Mouse (Mus musculus): ENCODE measurements around the gene Nyap1.
A peak's percentile ranks its signal among the peaks of the same experiment; 100 is the strongest.

Nyap1 gene

GRCm38 (mm10) chr5:137699080-137699479, 42.3 kb downstream of the Nyap1 start:
- no peak for DNase-seq (ENCODE audit: low spot score)

GRCm38 (mm10) chr5:137695930-137696329, 45.5 kb downstream of the Nyap1 start:
- DNase-seq (ENCODE audit: low spot score): no peak

- DNase-seq (ENCODE audit: low spot score): no peak
Observed at GRCm38 (mm10) chr5:137694796-137695195, 46.6 kb downstream of the Nyap1 start.

- DNase-seq (ENCODE audit: low spot score): no peak
Observed at GRCm38 (mm10) chr5:137691881-137692280, 49.5 kb downstream of the Nyap1 start.

- DNase-seq (ENCODE audit: low spot score): no peak
Observed at GRCm38 (mm10) chr5:137690531-137690930, 50.9 kb downstream of the Nyap1 start.

- no peak for DNase-seq (ENCODE audit: low spot score)
Observed at GRCm38 (mm10) chr5:137689974-137690373, 51.4 kb downstream of the Nyap1 start.

GRCm38 (mm10) chr5:137686127-137686790, 55.1 kb downstream of the Nyap1 start:
- DNase-seq (ENCODE audit: low spot score): no peak

- DNase-seq (ENCODE audit: low spot score): no peak
Observed at GRCm38 (mm10) chr5:137685653-137686052, 55.8 kb downstream of the Nyap1 start.

- DNase-seq (ENCODE audit: low spot score): peak; percentile 100
Observed at GRCm38 (mm10) chr5:137684294-137685123, 56.9 kb downstream of the Nyap1 start, which contains the start of gene Agfg2. TSS of gene Agfg2 (minus strand) at chr5:137684726.

- no peak for DNase-seq (ENCODE audit: low spot score)
Observed at GRCm38 (mm10) chr5:137683388-137684293, 57.8 kb downstream of the Nyap1 start.

GRCm38 (mm10) chr5:137682526-137682925, 58.9 kb downstream of the Nyap1 start:
- no peak for DNase-seq (ENCODE audit: low spot score)

All from embryo, embryonic 10.5 days (tissue).